Mouse (Mus musculus): ENCODE results near the gene Plekhg4. TPM values are rescaled to one million over a fixed set of nuclear protein-coding genes. Genes with fewer than 3 reads are reported as not detected.

Gene Plekhg4
- total RNA-seq (2023), result not detected

DNA sequence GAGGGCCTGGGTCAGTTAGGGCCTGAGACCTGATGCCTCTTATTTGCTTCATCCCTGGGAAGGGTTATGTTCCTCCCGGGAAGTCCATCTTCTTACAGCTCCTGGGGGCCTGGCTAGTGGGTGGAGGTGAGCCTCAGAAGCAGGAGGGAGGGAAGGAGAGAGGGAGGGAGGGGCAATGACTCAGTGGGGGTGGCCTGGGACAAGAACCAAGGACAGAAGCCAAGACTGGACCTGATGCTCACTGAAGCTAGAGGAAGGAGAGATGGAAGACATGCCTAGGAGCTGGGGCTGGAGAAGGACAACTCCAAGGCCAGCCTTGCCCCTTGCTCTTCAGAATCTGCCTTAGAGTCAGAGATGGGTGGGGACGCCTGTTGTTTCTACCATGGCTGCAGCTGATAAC lies at the start of gene Plekhg4:
Gene Plekhg4, plus strand, starts transcription at position 243 of the 400 bp plus-strand sequence.

DNA sequence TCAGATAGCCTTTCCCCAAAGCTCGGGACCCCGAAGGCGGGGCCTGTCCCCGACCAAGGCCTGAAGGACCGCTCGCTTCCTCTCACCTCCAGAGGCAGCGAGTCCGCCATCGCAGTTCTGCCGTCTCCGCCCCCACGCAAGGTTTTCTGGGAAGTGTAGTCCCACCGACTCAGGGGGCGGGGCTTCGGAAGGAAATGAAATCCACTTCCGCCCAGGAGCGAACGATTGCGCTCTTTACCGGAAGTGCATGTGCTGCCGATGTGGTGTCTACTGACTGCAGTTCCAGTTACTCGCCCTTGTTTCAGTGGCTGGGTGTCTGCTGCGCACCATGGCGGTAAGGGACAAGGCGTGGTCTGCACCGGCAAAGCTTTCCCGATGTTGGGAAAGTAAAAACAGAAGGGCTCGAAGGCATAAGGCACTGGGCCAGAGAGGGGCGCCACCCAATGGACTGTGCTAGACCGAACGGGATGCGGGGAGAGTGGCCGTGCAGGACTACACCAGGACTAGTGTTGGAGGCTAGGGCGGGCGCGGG lies 46.9 kb upstream of the Plekhg4 start, which contains the start of the genes Lrrc29 and Tmem208:
Gene Lrrc29, minus strand, starts transcription at position 138 of the 532 bp plus-strand sequence.
Gene Tmem208, plus strand, starts transcription at position 214 of the 532 bp plus-strand sequence.

GRCm38 (mm10) chr8:105347428-105348221 lies 25.4 kb upstream of the Plekhg4 start, which contains the start of gene Fhod1:
Gene Fhod1 (minus strand): TSS chr8:105347953.

GRCm38 (mm10) chr8:105348450-105349095 lies 24.5 kb upstream of the Plekhg4 start, which contains the start of gene Slc9a5:
Gene Slc9a5 (plus strand): TSS chr8:105348843.

DNA sequence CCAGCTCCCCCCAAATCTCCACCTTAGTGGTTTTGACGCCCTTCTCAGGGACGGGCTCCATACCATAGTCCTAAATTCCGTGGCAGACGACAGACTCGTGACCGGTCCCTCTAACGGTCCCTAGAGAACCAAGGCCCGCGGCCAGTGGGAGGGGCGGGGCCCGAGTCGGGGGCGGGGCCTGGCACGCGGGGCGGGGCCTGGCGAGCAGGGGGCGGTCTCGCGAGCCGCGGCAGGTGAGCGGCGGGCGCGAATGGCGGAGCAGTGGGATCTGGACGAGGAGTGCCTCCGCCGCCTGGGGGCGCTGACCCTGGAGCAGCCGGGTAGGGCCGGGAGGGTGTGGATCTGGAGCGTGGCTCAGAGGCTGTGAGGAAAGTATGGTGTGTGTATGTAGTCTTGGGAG lies 40.3 kb downstream of the Plekhg4 start, which contains the start of the genes Kctd19 and Lrrc36:
Gene Kctd19, minus strand, starts transcription at position 112 of the 400 bp plus-strand sequence.
Gene Lrrc36, plus strand, starts transcription at position 181 of the 400 bp plus-strand sequence.

Other genes starting within 250 kb of the Plekhg4 start
- gene Ces4a, start 241.5 kb upstream of the Plekhg4 start, total RNA-seq (2023), result not detected
- gene Cbfb, start 202.6 kb upstream of the Plekhg4 start, total RNA-seq (2023), result 104 TPM
- gene D230025D16Rik, start 148.1 kb upstream of the Plekhg4 start, total RNA-seq (2023), result 20.9 TPM
- gene B3gnt9, start 118.1 kb upstream of the Plekhg4 start, total RNA-seq (2023), result 4.5 TPM
- gene Tradd, start 108.7 kb upstream of the Plekhg4 start, total RNA-seq (2023), result 22.6 TPM
- gene Fbxl8, start 108.6 kb upstream of the Plekhg4 start, total RNA-seq (2023), result 10.5 TPM
- gene Hsf4, start 103.5 kb upstream of the Plekhg4 start, total RNA-seq (2023), result 0.73 TPM
- gene Nol3, start 97.1 kb upstream of the Plekhg4 start, total RNA-seq (2023), result not detected
- gene 4931428F04Rik, start 83.4 kb upstream of the Plekhg4 start, total RNA-seq (2023), result 3.2 TPM
- gene Exoc3l, start 77.2 kb upstream of the Plekhg4 start, total RNA-seq (2023), result 1.4 TPM
- gene E2f4, start 75.6 kb upstream of the Plekhg4 start, total RNA-seq (2023), result 87.5 TPM
- 4.2 TPM for gene Elmo3, start 67.7 kb upstream of the Plekhg4 start, total RNA-seq (2023)
- gene Lrrc29, start 47.0 kb upstream of the Plekhg4 start, total RNA-seq (2023), result 8.7 TPM
- 30.2 TPM for gene Tmem208, start 46.9 kb upstream of the Plekhg4 start, total RNA-seq (2023)
- gene Fhod1, start 25.3 kb upstream of the Plekhg4 start, total RNA-seq (2023), result 26.7 TPM
- gene Slc9a5, start 24.4 kb upstream of the Plekhg4 start, total RNA-seq (2023), result 1.3 TPM
- not detected for gene Kctd19, start 40.2 kb downstream of the Plekhg4 start, total RNA-seq (2023)
- gene Lrrc36, start 40.3 kb downstream of the Plekhg4 start, total RNA-seq (2023), result not detected
- gene Tppp3, start 98.3 kb downstream of the Plekhg4 start, total RNA-seq (2023), result 1.3 TPM
- gene Zdhhc1, start 123.6 kb downstream of the Plekhg4 start, total RNA-seq (2023), result 5.8 TPM
- gene Hsd11b2, start 145.5 kb downstream of the Plekhg4 start, total RNA-seq (2023), result not detected
- 51.3 TPM for gene Atp6v0d1, start 192.8 kb downstream of the Plekhg4 start, total RNA-seq (2023)
- gene Ripor1, start 232.0 kb downstream of the Plekhg4 start, total RNA-seq (2023), result 18.9 TPM

Data from CD8-positive naive resting alpha-beta T cell, adult 57 days (primary cell).